Mouse (Mus musculus): ENCODE measurements around the gene Btbd6.

GRCm38 (mm10) chr12:112950040-112950760, 26.1 kb upstream of the Btbd6 start:
- no peak for TF ChIP-seq GATA1 (IDR thresholded peaks at IDR 0.05; ENCODE audit: borderline replicate concordance, low read length)
- no peak for TF ChIP-seq FLI1 (IDR thresholded peaks at IDR 0.05; ENCODE audit: low read length)

All from megakaryocyte, embryonic 14.5 days (primary cell).